Mouse (Mus musculus) forebrain, embryonic 12.5 days (tissue): ENCODE measurements around the gene Cfap43. TPM values are rescaled to one million over a fixed set of nuclear protein-coding genes. Genes with fewer than 3 reads are reported as not detected.

ENCODE experiments used
- ATAC-seq: fragments of 200-750 bp; cut with Nextera tagmentation; 2 replicates; pipeline ENCODE4 v1.8.0; 2017; ENCODE audit warnings: moderate TSS enrichment; ENCODE audit not compliant: low FRiP score
- H3K27ac ChIP-seq: fragments of 300-500 bp; sonication (generic); 2 replicates; pipeline ENCODE4 v1.5.1; 2016; ENCODE audit warnings: mild to moderate bottlenecking
- H3K27me3 ChIP-seq: fragments of 300-500 bp; sonication (generic); 2 replicates; pipeline ENCODE4 v1.6.1; 2016; ENCODE audit warnings: mild to moderate bottlenecking
- H3K36me3 ChIP-seq: fragments of 300-500 bp; sonication (generic); replicated peaks from 2 replicates; pipeline ENCODE4 v1.6.1; 2016; ENCODE audit warnings: mild to moderate bottlenecking
- H3K4me1 ChIP-seq: fragments of 300-500 bp; sonication (generic); 2 replicates; pipeline ENCODE4 v1.6.1; 2016
- H3K4me2 ChIP-seq: fragments of 300-500 bp; sonication (generic); 2 replicates; pipeline ENCODE4 v1.6.1; 2016; ENCODE audit warnings: mild to moderate bottlenecking, moderate library complexity
- H3K4me3 ChIP-seq: fragments of 300-500 bp; sonication (generic); replicated peaks from 2 replicates; pipeline ENCODE4 v1.5.1; 2016; ENCODE audit warnings: mild to moderate bottlenecking
- H3K9ac ChIP-seq: fragments of 300-500 bp; sonication (generic); 2 replicates; pipeline ENCODE4 v1.6.1; 2016; ENCODE audit warnings: mild to moderate bottlenecking
- H3K9me3 ChIP-seq: fragments of 300-500 bp; sonication (generic); 2 replicates; pipeline ENCODE4 v1.6.1; 2016
- WGBS: fragments of 180-500 bp; shearing (Covaris S2); methylation state at CpG from one replicate; pipeline ENCODE4 v1.1.7; 2016; 5-methylcytosine and 5-hydroxymethylcytosine counted together
- polyA plus RNA-seq: library from polyadenylated mRNA; unstranded; fragments of >200 nt; fragmentation: Nextera tagmentation; extraction: Ambion mirVana; gene quantifications from 2 replicates; pipeline ENCODE4 v1.2.1, GENCODE M21; 2016

Cfap43 gene
- polyA plus RNA-seq, 1 experiment from 2014 or later = 0.37 TPM

DNA sequence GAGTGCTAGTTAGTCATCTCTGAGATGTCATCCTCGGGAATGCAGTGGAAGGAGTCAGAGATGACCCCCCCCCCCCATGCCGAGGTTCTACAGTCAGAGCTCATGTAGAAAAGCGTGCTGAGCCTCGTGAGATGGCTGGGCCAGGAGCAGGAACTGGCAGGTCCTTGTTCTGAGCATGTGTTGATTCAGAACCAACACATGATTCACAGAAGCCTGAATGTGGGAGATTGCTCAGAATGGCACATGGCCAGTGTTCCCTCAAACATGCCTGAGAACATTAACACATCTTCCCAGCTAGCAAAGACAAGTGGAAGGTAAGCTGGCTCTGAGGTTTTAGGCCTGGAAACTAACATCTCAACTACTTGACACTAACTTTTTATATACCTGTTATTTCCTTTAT lies 208.7 kb downstream of the Cfap43 start:
- Histone ChIP-seq H3K4me1 (no peaks in the 10 kb centered on the region), H3K4me3 (no peak overlapping the region), H3K9ac (no peak overlapping the region), H3K36me3 (no peaks in the 10 kb centered on the region), H3K4me2 (no peak overlapping the region), H3K9me3 (no peaks in the 10 kb centered on the region), H3K27ac (no peak overlapping the region), H3K27me3 (no peaks in the 10 kb centered on the region)
- WGBS = 85% methylated on average over 4 of the region's 4 CpGs
- no peak for ATAC-seq

DNA sequence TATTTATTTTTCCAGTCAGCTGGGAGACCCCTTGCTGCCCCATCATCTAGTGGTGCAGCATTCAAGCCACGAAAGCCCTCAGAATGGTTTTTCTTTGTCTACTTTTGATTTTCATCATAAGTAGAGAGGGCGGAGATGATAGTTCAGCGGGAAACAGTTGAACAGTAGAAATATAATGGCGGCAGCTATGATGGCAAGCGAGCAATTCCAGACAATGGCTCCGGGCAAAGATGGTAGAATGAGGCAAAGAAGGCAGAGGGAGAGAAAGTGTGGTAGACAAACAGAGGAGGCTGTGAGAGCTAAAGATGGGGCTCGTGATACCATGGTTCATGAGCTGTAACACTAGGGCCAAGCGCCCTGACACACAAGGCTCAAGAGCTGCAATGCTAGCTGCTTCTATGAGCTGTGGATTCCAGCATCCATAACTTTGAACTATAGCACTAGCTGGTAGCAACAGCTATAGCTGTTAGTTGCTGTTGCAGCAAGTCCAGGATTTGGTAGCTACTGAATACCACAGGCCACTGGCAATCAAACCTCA lies 213.2 kb downstream of the Cfap43 start:
- H3K4me1 ChIP-seq = no peaks in the 10 kb centered on the region
- no peak overlapping the region for H3K4me2 ChIP-seq
- no peak for ATAC-seq
- no peaks in the 10 kb centered on the region for H3K9me3 ChIP-seq
- H3K36me3 ChIP-seq = no peaks in the 10 kb centered on the region
- H3K9ac ChIP-seq = no peak overlapping the region
- no peak overlapping the region for H3K27ac ChIP-seq
- WGBS = 93% methylated on average over 8 of the region's 8 CpGs
- no peak overlapping the region for H3K4me3 ChIP-seq
- H3K27me3 ChIP-seq = no peaks in the 10 kb centered on the region

DNA sequence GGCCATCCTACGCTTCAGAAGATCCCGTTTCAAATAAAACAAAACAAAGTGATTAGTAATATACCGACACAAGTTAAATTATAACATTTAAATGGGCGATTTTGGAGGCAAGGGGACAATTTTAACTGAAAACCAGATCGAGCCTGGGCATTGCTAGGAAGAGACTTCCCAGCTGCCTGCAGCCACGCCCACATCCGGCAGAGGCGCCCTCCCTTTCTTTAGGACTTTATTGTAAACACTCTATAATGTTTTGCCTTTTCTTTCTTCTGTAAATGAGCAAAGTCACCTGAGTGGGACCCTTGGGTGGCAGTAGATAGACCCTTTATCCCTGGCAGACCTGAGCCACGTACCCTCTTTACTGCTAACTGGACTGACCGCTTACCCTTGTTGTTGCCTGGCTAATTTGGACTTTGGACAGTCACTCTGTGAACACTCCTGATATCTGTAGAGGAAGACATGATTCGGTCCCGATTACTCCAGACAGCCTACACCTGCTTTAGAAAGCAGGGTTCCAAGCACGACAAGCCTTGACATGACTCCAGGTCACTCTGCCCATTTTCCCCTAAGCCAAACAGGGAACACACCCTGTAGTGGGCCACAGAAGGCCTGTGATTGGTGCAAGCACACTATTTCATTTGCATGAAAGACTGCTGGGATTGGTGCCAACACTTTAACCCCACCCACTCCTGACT lies 213.9 kb downstream of the Cfap43 start:
- no peak for ATAC-seq
- Histone ChIP-seq H3K9me3 (no peaks in the 10 kb centered on the region), H3K36me3 (no peaks in the 10 kb centered on the region), H3K4me1 (no peaks in the 10 kb centered on the region), H3K9ac (no peak overlapping the region), H3K27ac (no peak overlapping the region), H3K4me3 (no peak overlapping the region), H3K4me2 (no peak overlapping the region), H3K27me3 (no peaks in the 10 kb centered on the region)
- 80% methylated on average over 13 of the region's 13 CpGs for WGBS

DNA sequence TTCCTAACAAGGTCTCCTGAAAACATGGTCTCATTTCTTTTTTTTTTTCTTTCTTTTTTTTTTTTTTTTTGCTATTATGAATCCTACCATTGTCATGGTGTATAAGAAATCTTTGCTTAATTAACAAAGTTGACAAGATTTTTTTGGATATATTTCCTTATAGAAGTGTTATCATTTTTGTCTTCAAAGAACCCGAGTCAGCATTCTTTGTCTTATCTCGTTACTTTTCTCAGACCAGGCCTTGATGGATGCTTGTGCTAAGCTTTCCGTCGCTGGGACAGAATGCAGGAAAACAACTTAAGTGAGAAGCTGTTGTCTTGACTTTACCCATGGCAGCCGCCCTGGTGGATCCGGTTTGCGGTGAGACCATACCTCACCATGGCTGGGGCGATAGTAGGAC lies 218.6 kb downstream of the Cfap43 start:
- H3K9ac ChIP-seq = no peak overlapping the region
- WGBS = 84% methylated on average over 8 of the region's 8 CpGs
- no peak for ATAC-seq
- no peaks in the 10 kb centered on the region for H3K9me3 ChIP-seq
- no peaks in the 10 kb centered on the region for H3K36me3 ChIP-seq
- H3K4me1 ChIP-seq = no peaks in the 10 kb centered on the region
- H3K4me3 ChIP-seq = no peak overlapping the region
- H3K27me3 ChIP-seq = no peaks in the 10 kb centered on the region
- H3K27ac ChIP-seq = no peak overlapping the region
- H3K4me2 ChIP-seq = no peak overlapping the region

DNA sequence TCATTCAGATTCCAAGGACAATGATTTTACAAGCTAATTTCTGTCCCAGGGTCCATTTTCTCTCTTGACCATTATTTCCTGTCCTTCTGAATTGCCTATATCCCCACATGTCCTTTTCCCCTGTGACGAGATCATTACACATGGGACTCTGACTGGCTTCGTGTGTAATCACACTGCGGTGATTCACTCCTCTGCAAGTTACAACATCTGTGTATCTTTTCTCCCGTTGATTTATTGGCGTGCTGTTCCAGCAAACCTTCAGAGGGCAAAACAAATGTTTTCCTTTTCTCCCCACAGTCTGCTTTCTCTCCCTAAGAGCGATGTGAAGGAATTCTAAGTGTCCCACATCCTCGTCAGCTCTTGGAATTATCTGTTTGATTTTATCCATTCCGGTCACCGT lies 219.3 kb downstream of the Cfap43 start:
- Histone ChIP-seq H3K27ac (no peak overlapping the region), H3K27me3 (no peaks in the 10 kb centered on the region), H3K4me2 (no peak overlapping the region), H3K9ac (no peak overlapping the region), H3K4me1 (no peaks in the 10 kb centered on the region), H3K9me3 (no peaks in the 10 kb centered on the region), H3K4me3 (no peak overlapping the region), H3K36me3 (no peaks in the 10 kb centered on the region)
- WGBS = 90% methylated on average over 9 of the region's 9 CpGs
- ATAC-seq = no peak

DNA sequence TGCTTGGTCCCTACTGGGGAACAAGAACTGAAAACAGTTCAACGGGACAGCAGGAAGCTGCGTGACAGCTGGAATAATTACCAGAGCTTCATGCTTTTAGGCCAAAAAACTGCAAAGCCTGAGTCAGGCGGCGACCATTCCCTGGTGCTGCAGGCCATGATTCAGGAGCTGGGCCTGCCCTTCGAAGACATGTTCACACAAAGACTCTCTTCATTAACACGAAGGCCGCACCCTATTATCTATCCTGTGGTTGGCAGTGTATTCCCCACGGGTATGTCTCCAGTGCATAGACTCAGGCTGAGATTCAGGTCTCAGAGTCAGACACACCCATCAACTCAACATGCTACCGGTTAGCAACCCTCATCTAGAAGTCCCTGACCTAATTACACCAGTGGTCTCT lies 220.8 kb downstream of the Cfap43 start:
- Histone ChIP-seq H3K9me3 (no peaks in the 10 kb centered on the region), H3K27me3 (no peaks in the 10 kb centered on the region), H3K9ac (no peak overlapping the region), H3K4me3 (no peak overlapping the region), H3K4me1 (peaks cover 10% of the 10 kb centered on the region), H3K27ac (no peak overlapping the region), H3K4me2 (no peak overlapping the region), H3K36me3 (no peaks in the 10 kb centered on the region)
- ATAC-seq = no peak
- 91% methylated on average over 9 of the region's 9 CpGs for WGBS

DNA sequence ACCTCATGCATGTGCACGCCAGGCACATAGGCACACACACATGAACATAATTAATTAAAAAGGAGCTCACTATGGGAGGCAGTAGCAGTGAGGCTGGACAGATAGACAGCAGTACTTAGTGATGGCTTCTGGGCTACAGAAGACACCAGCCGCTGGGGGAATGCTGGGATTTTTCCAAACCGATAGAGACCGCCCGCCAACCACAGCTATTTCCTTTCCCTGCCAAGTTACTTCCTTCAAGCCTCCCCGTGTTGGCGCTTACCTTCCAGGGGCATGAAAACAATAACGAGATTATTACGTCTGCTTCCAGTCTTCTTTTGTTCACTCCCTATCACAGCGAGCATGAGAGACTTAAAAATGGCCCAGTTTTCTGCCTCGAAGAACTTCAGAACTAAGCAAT lies 222.0 kb downstream of the Cfap43 start:
- 79% methylated on average over 11 of the region's 11 CpGs for WGBS
- Histone ChIP-seq H3K4me1 (peaks cover 13% of the 10 kb centered on the region), H3K9me3 (no peaks in the 10 kb centered on the region), H3K27me3 (no peaks in the 10 kb centered on the region), H3K9ac (no peak overlapping the region), H3K36me3 (no peaks in the 10 kb centered on the region), H3K27ac (no peak overlapping the region), H3K4me3 (no peak overlapping the region), H3K4me2 (no peak overlapping the region)
- no peak for ATAC-seq

DNA sequence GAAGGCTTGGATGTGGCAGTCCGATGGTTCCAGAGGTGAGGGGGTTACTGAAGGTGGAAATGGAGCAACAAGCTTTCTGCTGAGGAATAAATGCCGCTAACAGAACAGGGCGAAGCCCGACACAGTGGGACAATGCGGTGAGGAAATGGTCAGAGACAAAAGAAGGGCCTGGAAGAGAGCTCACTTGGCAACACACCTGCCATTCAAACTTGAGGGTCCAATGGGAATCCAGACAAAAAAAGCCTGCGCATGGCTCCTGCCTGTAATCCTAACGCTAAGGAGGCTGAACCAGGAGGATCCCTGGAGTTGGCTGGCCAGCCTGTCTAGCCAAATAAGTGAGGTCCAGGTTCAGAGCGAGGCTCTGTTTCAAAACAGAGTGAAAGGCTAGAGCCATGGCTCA lies 222.7 kb downstream of the Cfap43 start:
- H3K36me3 ChIP-seq = no peaks in the 10 kb centered on the region
- no peaks in the 10 kb centered on the region for H3K27me3 ChIP-seq
- no peak overlapping the region for H3K4me3 ChIP-seq
- no peak for ATAC-seq
- H3K4me1 ChIP-seq = peaks cover 13% of the 10 kb centered on the region
- H3K9ac ChIP-seq = no peak overlapping the region
- H3K27ac ChIP-seq = no peak overlapping the region
- WGBS = 95% methylated on average over 8 of the region's 8 CpGs
- no peaks in the 10 kb centered on the region for H3K9me3 ChIP-seq
- no peak overlapping the region for H3K4me2 ChIP-seq

DNA sequence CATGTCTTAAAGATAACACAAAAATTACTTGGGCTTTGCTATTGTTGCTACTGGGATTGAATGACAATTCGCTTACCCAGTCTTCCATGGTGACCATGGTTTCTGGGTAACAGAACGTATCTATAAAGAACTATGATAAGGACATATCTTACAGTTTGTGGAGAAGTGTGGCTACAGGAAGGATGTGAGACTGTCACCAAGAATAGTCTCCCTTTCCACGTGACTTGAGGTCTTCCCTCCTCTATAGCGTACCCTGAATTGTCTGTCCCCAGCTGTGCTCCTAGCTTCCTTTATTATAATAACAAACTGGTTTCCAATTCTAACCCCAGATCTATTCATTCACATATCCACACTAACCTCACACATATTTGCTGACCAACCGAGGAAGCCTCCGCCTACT lies 223.4 kb downstream of the Cfap43 start:
- ATAC-seq = no peak
- H3K36me3 ChIP-seq = no peaks in the 10 kb centered on the region
- no peaks in the 10 kb centered on the region for H3K27me3 ChIP-seq
- no peak overlapping the region for H3K4me2 ChIP-seq
- 90% methylated on average over 6 of the region's 6 CpGs for WGBS
- no peak overlapping the region for H3K9ac ChIP-seq
- peaks cover 13% of the 10 kb centered on the region for H3K4me1 ChIP-seq
- no peak overlapping the region for H3K27ac ChIP-seq
- no peak overlapping the region for H3K4me3 ChIP-seq
- no peaks in the 10 kb centered on the region for H3K9me3 ChIP-seq

DNA sequence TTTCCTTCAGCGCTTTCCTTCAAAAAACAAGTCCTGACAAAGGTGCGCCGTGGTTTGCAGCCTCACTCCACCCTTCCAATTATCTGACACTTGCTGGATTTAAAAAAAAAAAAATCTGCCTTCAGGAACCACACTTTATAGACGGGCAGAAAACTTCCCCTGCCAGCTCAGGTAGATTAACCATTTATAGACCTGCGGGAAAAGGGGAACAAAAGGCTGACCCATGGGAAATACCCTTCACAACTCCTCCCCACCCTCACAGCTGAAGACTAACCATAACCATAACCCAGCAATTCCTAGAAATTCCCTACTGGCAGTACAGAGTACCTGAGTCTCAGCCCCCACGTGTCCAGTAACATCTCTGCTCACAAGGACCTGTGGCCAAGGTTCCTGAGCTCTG lies 227.1 kb downstream of the Cfap43 start, which contains the start of gene Col17a1:
Gene Col17a1, minus strand, starts transcription at position 101 of the 400 bp plus-strand sequence.
- Histone ChIP-seq H3K27me3 (no peaks in the 10 kb centered on the region), H3K9me3 (no peaks in the 10 kb centered on the region), H3K4me1 (peaks cover 13% of the 10 kb centered on the region), H3K4me3 (no peak within 1 kb of the TSS), H3K36me3 (no peaks in the 10 kb centered on the region), H3K4me2 (no peak within 1 kb of the TSS), H3K27ac (no peak within 1 kb of the TSS), H3K9ac (no peak within 1 kb of the TSS)
- WGBS = 79% methylated on average over 6 of the region's 6 CpGs
- ATAC-seq = no peak

DNA sequence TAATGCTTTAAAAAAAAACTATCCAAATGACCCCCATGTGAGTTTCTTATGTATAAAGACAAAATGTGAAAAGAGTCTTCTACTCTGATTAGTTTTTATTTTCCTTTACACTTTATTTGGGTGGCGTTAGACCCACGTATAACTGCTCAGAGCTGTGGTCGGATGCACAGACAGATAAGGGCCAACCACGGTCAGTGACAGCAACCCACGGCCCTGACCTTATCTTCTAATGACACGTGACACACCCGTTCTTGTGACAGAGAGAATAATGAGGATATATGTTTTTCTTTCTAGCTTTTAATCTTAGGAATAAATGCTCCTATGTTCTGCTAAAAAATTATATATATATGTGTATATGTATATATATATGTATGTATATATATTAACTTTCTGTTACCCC lies 229.5 kb downstream of the Cfap43 start:
- H3K36me3 ChIP-seq = no peaks in the 10 kb centered on the region
- peaks cover 17% of the 10 kb centered on the region for H3K4me1 ChIP-seq
- no peak overlapping the region for H3K4me2 ChIP-seq
- no peak overlapping the region for H3K9ac ChIP-seq
- 89% methylated on average over 7 of the region's 7 CpGs for WGBS
- no peak overlapping the region for H3K27ac ChIP-seq
- no peaks in the 10 kb centered on the region for H3K27me3 ChIP-seq
- H3K4me3 ChIP-seq = no peak overlapping the region
- H3K9me3 ChIP-seq = no peaks in the 10 kb centered on the region
- no peak for ATAC-seq
